Mouse (Mus musculus) brain, embryonic 14.5 days (tissue): ENCODE measurements around the gene Olfml3.

Source experiments
- CTCF ChIP-seq: fragments of 200-500 bp; IDR thresholded peaks from 2 replicates; pipeline ENCODE4 v1.5.1; 2012; ENCODE audit warnings: inconsistent platforms, mild to moderate bottlenecking, moderate library complexity, borderline replicate concordance; ENCODE audit not compliant: insufficient read depth, insufficient read length; ENCODE audit errors: extremely low read depth
- POLR2A ChIP-seq: fragments of 200-500 bp; IDR thresholded peaks from 2 replicates; pipeline ENCODE4 v1.6.1; 2012; ENCODE audit warnings: mild to moderate bottlenecking, inconsistent platforms, borderline replicate concordance; ENCODE audit not compliant: poor library complexity, insufficient read depth, insufficient read length, severe bottlenecking; ENCODE audit errors: extremely low read depth

GRCm38 (mm10) chr3:103705426-103705825 lies 32.4 kb downstream of the Olfml3 start:
- TF ChIP-seq CTCF (no peak), POLR2A (no peak)
